Mouse (Mus musculus): ENCODE measurements around the gene Sema4a.

GRCm38 (mm10) chr3:88460029-88460428 lies 953 bp downstream of the Sema4a start:
- no peak for TF ChIP-seq POLR2A (IDR thresholded peaks at IDR 0.05; ENCODE audit: insufficient read depth, low read length)
- no peak for TF ChIP-seq CTCF (IDR thresholded peaks at IDR 0.05; ENCODE audit: low read depth, low read length)
- no peak for TF ChIP-seq EP300 (IDR thresholded peaks at IDR 0.05; ENCODE audit: insufficient read depth, low read depth, low read length)
